Mouse (Mus musculus): Measurements from ENCODE around the gene Stam2.

Gene Stam2

GRCm38 (mm10) chr2:52742256-52743158, at the start of gene Stam2:
TSS of gene Stam2 (minus strand) at chr2:52742281.
- in situ Hi-C loops (cut with MboI; ENCODE audit: low sequenced_read_pairs) = loop anchor here (5.0 kb wide), 1 partner anchor 110 kb away; no protein-coding TSS in a partner anchor

DNA sequence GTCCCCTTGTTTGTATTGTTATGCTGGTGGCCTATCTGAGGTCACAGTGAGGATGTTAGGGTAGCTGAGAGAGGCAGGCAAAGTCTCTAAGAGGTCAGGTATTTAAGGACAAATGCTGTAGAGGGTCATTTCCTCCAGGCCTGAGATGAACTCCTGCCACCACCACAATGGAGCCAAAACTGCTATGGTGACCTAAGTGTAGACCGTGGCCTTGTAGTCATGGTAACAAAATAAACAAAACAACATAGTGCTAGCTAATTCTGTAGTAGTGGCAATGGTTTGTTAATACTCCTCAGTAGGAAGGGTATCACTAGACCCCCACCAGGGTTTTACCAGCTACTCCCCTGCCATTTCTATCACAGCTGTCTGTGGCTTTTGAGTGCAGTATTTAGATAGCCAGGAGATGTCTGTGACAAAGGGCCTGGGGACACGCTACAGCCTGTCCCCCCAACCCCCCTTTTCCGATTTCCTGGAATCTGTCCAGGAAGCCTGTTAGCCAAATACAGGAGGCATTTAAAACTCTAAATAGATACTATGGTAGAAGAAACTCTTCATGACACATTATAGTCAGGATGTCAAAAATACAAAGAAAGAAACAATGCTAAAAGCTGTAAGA, 43.1 kb upstream of the Stam2 start:
- in situ Hi-C loops (cut with MboI; ENCODE audit: low sequenced_read_pairs) = no loop called here

GRCm38 (mm10) chr2:52779987-52780386, 37.9 kb upstream of the Stam2 start:
- in situ Hi-C loops (cut with MboI; ENCODE audit: low sequenced_read_pairs) = no loop called here

DNA sequence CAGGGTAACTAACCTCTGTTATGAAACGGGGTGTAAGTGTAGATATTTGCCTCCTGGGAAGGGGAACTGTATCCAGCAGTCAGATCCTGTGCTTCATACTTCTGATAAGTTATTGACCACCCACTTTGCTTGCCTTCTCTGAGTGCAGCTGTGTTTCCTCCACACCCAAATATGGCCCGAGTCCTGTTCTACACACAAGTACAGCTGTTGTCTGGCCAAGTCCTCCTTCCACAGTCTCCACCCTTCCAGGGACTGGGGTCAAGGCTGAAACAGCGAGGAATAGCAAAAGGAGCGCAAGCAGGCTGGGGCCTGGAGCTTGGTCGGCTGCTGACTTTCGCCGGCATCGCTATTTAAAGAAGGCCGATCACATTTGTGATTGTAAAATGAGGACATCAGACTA, 37.3 kb upstream of the Stam2 start:
- in situ Hi-C loops (cut with MboI; ENCODE audit: low sequenced_read_pairs) = no loop called here

GRCm38 (mm10) chr2:52777839-52778238, 35.8 kb upstream of the Stam2 start:
- in situ Hi-C loops (cut with MboI; ENCODE audit: low sequenced_read_pairs) = no loop called here

DNA sequence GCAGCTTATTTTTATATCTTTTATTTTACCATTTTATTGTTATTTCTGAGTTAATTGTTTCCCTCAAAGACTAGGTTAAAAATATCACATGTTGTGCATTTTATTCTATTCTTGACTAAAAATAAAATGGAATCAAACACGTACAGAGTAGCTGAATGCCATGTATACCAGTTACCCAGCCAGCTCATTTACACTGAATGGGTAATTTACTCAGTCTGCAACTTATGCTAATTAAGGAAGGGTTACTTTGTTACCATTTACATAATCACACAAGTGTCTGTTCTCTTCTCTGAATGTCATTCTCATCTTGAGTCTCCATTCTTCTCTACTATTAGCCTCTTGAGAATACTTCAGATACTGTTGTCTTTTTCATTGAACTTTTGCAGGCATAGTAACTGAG, 32.3 kb upstream of the Stam2 start:
- in situ Hi-C loops (cut with MboI; ENCODE audit: low sequenced_read_pairs) = loop anchor here (25.0 kb wide), 1 partner anchor 1338 kb away; no protein-coding TSS in a partner anchor

DNA sequence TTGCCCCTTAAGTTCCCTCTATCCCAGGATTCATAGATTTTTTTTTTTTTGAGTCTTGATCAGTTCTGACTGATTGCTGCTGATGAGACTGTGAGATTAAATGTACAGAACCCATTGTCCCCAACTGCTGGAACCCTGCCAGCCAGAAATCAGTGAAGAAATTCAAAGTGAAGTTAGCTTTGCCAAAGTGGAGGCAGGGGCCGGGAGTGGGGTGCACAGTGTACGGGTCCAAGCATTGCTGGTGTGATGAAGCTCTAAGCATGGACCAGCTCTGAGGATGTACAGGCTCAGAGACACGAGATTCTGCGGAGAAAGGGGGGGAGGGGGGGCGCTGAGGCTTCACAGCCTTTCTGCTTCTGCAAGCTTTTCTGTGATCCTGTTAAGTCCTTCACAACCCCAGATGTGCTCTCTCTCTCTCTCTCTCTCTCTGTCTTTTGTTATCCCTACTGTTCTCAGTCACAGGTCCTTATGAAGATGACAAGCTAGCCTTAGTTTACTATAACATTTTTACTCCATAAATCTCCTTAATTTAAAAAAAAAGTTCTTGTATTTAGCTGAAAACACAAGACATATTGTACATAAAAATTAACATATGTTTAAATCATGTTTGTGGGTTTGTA, 30.8 kb upstream of the Stam2 start:
- in situ Hi-C loops (cut with MboI; ENCODE audit: low sequenced_read_pairs) = loop anchor here (25.0 kb wide), 1 partner anchor 1339 kb away; no protein-coding TSS in a partner anchor

GRCm38 (mm10) chr2:52765130-52765529, 23.0 kb upstream of the Stam2 start:
- in situ Hi-C loops (cut with MboI; ENCODE audit: low sequenced_read_pairs) = loop anchor here (10.0 to 25.0 kb wide), 3 partner anchors 80 to 1347 kb away; no protein-coding TSS in a partner anchor

DNA sequence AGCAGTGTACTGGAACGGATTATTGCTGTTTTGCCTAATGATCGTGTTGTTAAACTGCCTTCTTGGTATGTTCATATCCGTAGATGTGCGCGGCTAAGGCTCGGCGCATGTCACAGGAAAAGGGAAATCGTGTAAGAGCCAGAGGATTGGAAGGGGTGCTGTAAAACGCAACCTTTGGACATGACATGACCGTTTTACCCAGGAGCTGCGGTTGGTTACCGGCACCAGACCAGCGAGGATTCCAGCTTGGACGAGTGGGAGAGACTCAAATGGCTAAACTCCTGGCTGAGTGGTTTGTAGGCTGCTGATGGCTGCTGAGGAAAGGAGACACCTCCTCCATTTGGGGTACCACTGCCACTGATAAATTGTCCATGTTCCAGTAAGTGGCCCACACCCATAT, 21.8 kb upstream of the Stam2 start:
- in situ Hi-C loops (cut with MboI; ENCODE audit: low sequenced_read_pairs) = loop anchor here (10.0 to 25.0 kb wide), 3 partner anchors 81 to 1348 kb away; no protein-coding TSS in a partner anchor

- in situ Hi-C loops (cut with MboI; ENCODE audit: low sequenced_read_pairs) = loop anchor here (10.0 to 25.0 kb wide), 3 partner anchors 82 to 1349 kb away; no protein-coding TSS in a partner anchor
These were observed 21.1 kb upstream of the Stam2 start for GRCm38 (mm10) chr2:52763040-52763736.

DNA sequence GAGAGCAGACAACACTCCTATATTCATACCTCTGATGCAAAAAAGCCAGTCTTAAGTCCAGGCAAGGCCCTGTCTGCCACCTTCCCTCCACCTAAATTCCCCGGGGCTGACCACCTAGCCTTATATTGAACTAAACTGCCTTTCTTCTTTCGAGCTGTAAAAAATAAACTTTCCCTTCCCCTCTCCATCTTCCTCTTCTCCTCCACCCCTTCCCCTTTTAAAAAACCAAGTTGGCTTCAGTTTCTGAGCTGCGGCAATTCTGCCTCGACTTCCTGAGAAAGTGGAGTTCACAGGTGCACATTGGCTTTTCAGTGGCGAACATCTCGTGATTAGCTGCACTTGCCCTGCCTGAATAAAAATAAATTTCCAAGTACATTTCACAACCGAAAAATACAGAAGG, 20.4 kb upstream of the Stam2 start:
- in situ Hi-C loops (cut with MboI; ENCODE audit: low sequenced_read_pairs) = loop anchor here (10.0 to 25.0 kb wide), 3 partner anchors 82 to 1350 kb away; no protein-coding TSS in a partner anchor

DNA sequence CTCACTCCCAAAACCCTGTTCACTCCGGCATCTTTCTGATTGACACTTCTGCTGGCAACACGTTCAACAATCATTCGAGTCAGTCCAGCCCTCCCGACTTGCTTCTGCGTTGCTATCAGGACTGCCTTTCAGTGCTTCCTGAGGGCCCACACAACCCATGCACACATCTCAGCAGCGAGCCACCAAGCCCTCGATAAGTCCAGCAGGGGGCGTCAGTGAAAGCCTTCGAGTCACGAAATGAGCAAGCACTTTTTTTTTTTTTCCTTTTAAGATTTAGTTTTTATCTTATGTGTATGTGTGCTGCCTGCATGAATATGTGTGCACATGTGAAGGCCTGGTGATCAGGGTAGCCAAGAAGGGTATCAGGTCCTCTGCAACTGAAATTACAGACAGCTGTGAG, 16.5 kb upstream of the Stam2 start:
- in situ Hi-C loops (cut with MboI; ENCODE audit: low sequenced_read_pairs) = loop anchor here (10.0 to 25.0 kb wide), 2 partner anchors 356 to 1354 kb away; no protein-coding TSS in a partner anchor

DNA sequence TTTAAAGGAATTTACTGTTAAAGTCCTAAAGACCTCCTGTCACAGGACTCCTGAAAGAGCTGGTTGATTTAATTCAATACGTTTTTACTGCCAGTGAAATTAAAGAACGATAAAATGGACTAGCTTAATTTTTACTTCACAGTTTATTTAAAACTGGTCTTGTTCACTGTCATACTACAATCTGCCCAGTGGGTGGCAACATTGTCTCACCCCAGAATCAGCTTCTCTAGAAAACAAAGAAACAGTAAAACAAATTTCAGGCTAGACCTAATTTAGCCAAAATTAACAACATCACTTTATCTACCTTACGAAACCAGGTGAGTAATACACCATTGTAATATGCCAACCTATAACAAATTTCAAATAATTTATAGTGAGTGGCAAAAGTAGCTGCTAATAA, 14.6 kb upstream of the Stam2 start:
- in situ Hi-C loops (cut with MboI; ENCODE audit: low sequenced_read_pairs) = loop anchor here (10.0 to 25.0 kb wide), 2 partner anchors 358 to 1356 kb away; no protein-coding TSS in a partner anchor

GRCm38 (mm10) chr2:52753573-52754317, 11.7 kb upstream of the Stam2 start:
- in situ Hi-C loops (cut with MboI; ENCODE audit: low sequenced_read_pairs) = loop anchor here (10.0 to 25.0 kb wide), 2 partner anchors 361 to 1359 kb away; no protein-coding TSS in a partner anchor

GRCm38 (mm10) chr2:52744099-52744498, 2.0 kb upstream of the Stam2 start:
- in situ Hi-C loops (cut with MboI; ENCODE audit: low sequenced_read_pairs) = loop anchor here (5.0 kb wide), 1 partner anchor 112 kb away; no protein-coding TSS in a partner anchor

DNA sequence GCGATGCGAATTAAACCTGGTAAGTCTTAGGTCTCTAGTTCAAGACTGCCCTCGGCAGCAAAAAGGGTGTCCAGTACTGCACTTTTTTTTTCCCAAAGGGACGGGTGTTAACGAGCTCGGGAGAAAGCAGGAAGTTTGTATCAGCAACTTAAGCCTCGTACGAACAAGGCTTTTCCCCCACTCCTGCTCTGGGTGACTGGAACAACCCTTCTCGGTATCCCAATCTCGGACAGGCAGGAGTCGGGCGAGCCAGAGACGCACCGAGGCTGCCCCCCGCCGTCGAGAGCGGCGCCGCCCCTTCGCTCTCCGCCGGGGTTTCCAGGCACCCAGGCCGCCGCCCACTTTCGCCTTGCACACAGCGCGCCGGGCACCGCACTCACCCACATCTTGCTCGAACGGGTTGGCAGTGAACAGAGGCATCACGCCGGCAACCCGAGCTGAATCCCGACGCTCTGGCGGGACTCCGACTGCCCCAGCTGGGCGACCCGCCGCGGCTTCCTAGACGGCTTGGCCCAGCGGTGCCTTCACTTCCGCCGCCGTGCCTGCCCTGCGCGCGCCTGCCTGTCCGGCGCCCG, 313 bp downstream of the Stam2 start:
- in situ Hi-C loops (cut with MboI; ENCODE audit: low sequenced_read_pairs) = loop anchor here (5.0 kb wide), 1 partner anchor 109 kb away; no protein-coding TSS in a partner anchor

GRCm38 (mm10) chr2:52740596-52740995, 1.5 kb downstream of the Stam2 start:
- in situ Hi-C loops (cut with MboI; ENCODE audit: low sequenced_read_pairs) = loop anchor here (5.0 kb wide), 1 partner anchor 108 kb away; no protein-coding TSS in a partner anchor

DNA sequence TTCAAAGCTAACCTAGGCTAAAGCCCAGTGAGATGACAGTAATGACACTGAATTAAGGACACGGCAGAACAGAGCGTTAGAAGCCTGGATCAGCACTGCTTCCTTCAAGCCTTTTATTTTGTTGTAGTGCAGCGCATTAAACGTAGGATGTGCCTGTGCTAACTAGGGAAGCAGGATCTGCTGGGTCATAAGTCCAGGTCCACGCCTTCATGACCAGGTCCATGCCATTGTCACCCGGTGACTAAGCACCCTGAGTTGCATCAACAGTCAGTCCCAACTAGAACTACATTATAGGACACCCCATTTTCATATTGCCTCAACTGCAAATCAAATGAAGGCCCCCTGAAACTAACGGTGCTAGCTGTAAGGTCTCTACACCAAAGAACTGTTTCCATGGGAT, 7.6 kb downstream of the Stam2 start:
- in situ Hi-C loops (cut with MboI; ENCODE audit: low sequenced_read_pairs) = no loop called here

DNA sequence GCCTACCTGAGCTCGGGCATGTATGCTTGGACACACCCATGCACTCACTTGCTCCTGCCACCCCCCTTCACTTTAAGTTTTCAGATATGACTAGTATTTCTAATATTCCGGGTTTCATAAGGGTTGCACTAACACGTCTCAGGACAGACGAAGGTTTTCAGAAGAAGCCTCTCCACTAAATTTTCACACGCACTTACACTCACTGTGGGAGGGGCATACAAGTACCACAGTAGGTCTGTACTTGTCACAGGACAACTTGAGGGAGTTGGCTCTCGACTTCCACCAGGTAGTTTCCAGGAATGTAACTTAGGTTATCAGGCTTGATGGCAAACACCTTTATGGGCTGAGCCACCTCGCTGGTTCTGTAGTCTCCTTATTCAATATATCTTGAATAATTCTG, 8.4 kb downstream of the Stam2 start:
- in situ Hi-C loops (cut with MboI; ENCODE audit: low sequenced_read_pairs) = no loop called here
